Mouse (Mus musculus) adrenal gland, postnatal 36 days (tissue): ENCODE measurements around the gene Parvg. TPM values are rescaled to one million over a fixed set of nuclear protein-coding genes. Genes with fewer than 3 reads are reported as not detected.
A peak's percentile ranks its signal among the peaks of the same experiment; 100 is the strongest.
"Not testable (repeated sequence)": the region's sequence is repeated elsewhere in the genome, so short reads cannot be mapped to it uniquely, and the experiment has no call there.

Experiments
- DNase-seq, 2 experiments: peaks; one replicate each; pipeline ENCODE4 v3.0.0; 2021; ENCODE audit warnings: mixed read lengths in 1 of 2
- long read RNA-seq, 2 experiments: library from polyadenylated mRNA; stranded (forward); transcript quantifications; one replicate each; pipeline ENCODE4 v2.0.0; 2021; ENCODE audit warnings: borderline sequencing depth in 2 of 2
- total RNA-seq, 2 experiments: library from RNA; stranded (reverse); gene quantifications; 2 replicates each; pipeline ENCODE4 v1.2.3; 2021

Gene Parvg
- 1 to 10 TPM; 3.0 to 3.3 TPM for total RNA-seq
- long read RNA-seq, experiment 1, result 0 reads
- long read RNA-seq, experiment 2, result 0 reads

DNA sequence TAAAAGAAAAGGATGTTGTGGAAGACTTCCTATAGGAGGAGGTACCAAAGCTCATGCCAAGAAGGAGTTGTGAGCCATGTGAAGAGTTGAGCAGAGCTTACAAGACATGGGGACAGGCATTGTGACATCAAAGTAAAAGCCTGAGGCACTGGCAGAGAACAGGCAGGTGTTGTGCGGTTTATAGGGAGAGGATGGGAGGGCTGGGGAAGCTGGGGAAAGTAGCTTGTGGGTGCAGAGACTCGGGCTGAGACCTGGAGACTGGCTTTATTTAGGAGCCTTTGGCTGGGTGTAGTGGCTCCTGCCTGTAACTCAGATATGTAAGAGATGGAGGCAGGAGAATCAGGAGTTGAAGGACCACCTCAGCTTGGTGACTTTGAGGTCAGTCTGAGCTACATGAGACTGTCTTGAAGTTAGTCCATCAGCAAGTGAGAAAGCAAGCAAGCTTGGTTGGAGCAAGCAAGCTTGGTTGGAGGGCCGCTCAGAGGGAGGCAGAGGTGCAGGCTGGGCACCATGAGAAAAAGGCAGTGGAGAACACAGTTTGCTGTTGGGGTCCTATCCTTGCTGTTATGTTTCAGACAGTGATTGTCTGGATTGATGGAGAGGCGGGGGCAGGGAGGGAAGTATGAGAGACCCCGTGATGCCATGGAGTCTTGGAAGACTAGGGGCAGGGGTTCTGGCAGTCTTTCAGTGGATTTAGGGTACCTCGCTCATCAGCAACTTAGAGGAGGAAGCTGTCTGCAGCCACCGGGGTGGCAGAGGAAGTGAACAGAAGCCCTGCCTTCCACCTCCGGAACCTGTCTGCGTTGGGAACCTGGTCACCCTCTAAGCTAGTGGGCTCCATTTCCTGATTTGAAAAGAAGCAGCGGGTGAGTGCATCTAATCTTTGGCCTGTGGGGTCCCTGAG, at the start of gene Parvg:
TSS of gene Parvg (plus strand) at position 61 of the 904 bp plus-strand sequence.
- DNase-seq, result no peak

DNA sequence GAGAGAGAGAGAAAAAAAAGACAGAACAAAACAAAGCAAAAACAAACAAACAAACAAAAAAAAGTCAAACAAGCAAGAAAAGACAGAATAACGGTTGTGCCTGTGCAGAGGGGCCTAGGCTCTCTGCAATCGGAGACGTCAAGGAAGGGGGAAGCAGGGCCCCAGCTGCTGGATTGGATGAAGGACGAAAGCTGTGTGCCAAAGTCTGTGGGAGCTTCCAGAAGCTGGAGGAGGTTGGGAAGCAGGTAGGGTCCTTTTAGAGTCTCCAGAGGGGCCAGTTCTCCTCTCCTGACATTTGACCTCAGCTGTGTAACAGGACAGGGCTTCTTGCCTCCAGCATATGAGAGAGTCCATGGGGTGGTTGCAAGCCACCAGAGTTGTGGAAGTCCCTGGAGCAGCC, 47.8 kb upstream of the Parvg start:
- no peak for DNase-seq

DNA sequence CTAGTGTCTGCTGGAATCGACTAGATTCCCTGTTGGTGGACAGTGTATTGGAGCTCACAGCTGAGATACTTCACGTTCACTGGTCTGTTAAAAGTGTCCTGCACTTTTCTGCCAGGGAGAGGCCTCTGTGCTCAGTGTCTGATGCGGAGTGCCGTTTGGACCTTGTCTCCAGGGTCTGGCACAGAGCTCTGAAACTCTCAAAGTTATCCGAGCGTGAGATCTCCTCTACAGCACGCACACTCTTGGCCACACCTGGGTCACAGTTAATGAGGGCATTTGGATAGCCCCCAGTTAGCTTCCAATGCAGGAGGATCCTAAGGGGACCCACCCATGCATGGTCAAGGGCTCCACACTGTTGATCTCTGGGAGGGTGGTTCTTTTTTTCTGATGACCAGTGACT, 45.7 kb upstream of the Parvg start:
- no peak for DNase-seq

DNA sequence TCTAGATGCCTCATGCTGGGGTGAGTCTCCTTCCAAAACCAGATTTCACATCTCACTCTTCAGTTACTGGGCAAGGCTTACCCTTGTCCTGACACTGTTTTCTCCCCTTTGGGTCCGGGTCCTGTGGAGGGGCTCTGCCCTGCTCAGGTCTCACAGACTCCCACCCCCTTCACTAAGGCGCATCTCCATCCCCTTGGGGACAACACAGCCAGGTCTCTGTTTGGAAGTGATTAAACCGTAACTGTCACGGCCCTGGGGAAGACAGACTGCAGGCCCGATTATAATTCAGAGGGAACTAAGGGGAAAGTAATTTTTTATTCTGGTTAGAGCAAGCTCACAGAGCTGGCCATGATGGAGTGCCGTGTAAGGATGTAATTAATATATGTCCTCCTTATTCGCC, 45.2 kb upstream of the Parvg start:
- no peak for DNase-seq

DNA sequence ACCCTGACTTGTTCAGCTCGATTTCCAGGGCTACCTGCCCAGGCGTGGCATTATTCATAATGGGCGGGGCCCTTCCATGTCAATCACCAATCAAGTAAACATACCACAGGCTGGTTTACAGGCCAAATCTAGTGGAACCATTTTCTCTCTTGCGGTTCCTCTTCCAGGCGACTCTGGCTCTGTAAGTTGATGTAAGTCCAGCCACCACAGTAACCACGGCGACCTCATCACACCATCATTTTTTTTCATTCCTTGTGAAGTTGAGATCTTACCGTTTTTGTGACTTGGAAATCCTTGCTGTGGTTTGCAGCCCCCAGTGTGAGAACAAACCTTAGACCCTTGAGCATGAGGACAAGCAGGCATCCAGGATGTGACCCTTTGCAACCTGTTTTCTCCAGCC, 43.5 kb upstream of the Parvg start:
- no peak for DNase-seq

DNA sequence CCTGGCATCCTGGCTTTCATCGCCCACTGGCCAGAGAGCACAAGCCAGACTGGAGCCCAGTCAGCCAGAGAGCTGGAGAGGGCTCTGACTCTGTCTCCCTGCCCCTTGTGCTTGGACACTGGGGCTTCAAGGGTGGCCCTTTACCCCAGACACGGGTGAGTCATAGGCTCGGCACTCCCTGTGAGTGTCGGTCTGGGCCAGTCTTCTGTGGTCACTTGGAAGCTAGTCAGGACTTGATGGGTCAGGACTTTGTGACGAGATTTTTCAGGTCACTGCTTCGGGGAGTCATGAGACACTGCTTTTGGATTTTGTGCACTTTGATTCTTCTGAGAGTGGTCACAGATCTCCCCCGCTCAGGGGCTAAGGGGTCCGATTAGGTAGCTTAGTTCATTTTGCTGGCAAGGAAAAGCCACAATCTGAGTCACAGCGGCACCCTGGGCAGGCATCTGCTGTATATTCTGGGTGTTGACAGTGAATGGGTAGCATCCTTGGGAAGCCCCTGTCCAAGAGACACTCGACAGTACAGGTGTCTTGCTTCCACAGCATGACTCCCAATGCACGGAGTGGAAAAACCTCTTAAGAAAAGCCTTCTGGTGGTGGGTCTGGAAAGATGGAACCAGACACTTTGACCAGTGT, 43.0 kb upstream of the Parvg start:
- DNase-seq, result peak; percentile 73 to 75

DNA sequence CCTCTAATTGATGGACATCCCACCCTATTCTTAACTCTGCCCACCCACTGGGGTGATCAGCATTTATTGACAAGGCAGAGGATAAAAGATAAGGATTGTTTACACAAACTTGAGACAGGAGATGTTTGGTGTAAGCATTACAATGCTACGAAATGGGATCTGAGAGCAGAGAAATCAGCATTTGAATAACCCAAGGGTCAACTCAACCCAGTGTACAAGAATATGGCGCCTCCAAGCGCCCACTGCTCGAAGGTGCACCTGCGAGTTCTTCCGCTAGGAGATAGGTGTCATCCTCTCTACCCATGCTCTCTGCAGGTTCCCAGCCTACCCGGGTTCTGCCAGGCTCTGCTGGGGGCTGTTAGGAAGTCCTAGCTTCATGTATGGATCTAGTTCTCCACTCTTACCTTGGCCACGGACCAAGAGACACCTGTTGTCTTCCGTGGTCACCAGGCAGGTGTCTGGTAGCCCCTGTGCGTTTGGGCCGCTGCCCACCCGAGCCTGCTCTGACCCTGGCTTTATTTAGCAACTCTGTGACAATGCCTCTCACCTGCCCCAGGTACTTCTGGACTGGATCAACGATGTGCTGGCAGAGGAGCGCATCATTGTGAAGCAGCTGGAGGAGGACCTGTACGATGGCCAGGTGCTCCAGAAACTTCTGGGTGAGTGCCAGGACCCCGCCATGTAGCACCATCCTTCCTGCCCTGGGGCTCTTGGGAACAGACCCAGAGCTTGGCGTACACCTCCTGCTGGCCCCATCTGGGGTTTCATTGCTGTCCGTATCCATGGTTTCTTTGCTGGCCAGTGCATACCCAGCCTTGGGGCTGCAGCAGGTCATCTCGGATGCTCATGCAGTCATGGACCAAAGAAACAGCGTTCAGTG, 41.4 kb upstream of the Parvg start:
- no peak for DNase-seq

DNA sequence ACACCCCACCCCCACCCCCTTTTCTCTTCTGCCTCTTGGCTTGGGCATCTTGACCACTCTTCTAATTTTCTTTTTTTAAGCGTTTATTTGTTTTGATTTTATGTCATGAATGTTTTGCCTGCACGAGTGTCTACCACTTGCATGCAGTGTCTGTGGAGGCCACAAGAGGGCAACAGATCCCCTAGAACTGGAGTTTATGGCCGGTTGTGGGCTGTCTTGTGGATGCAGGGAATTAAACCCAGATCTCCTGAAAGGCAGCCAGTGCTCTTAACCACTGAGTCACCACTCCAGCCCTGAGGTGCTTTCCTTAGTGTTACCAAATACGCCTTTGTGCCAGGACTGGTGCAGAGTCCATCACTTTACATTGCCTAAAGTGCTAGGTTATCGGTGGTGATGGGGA, 39.8 kb upstream of the Parvg start:
- DNase-seq, result peak; percentile 54

DNA sequence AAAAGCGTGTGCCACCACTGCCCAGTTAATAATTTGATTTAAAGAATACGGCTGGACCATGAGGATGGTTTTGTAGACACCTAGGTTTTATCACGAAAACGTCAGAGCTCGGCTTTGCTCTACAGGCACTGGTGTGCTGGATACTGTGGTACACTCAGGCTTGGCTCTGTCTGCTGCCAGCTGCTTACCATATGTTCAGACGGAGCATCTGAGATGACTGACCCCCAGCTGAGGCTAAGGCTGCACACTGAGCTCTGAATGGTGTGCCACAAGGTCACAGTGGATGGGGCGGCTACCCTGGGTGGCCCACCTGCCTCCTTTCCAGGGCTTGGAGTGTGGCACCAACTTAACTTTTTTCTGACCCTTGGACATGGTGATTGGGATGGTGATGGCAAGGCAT, 38.4 kb upstream of the Parvg start:
- DNase-seq, result no peak

DNA sequence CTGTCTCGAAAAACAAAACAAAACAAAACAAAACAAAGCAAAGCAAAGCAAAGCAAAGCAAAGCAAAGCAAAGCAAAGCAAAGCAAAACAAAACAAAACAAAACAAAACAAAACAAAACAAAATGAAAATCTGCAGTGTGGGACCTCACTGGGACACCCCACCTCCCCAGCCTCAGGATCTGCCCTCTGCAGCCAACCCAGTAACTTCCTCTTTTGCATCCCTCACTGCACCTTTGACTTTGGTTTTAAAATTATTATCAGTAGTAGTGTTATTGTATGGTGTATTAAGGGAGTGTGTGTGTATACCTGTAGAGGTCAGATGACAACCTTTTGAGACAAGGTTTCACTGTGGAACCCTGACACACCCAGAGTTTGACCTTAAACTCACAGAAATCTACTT, 34.9 kb upstream of the Parvg start:
- DNase-seq, result not testable (repeated sequence)

DNA sequence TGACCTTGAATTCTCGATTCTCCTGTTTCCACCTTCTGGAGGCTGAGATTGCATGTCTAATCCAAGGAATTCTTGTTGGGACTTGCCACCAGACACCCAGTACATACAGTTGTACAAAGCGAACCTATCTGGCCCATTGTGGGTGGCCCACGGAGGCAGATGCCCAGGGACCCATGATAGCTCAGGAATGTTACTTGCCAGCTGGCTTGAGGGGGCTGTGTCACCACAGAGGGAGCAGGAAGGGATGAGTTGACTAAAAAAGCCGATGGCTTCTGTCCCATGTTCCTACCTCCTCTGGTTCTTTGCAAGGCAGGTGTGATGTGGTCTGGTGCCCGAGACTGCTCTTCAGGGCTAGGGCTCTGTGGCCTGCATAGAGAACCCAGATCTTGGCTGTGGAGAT, 32.7 kb upstream of the Parvg start:
- DNase-seq, result no peak

DNA sequence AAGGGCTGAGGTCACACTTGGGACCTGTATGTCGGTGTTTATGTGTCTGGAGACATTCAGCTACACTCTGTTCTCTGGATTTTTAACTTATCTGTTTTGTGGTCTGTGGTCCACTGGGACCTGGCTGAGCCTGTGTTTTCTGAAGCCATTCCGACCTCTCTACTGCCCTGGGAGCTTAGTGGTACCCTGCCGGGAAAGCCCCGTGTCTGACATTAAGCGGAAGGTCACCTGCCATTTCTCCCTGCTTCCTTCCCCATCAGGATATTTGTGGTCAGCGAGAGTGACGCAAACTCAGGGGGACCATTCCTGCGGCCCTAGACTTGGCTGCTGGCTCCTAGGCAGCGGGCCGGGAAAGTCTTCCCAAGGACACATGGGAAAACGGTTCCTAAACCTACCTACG, 30.2 kb upstream of the Parvg start:
- no peak for DNase-seq

DNA sequence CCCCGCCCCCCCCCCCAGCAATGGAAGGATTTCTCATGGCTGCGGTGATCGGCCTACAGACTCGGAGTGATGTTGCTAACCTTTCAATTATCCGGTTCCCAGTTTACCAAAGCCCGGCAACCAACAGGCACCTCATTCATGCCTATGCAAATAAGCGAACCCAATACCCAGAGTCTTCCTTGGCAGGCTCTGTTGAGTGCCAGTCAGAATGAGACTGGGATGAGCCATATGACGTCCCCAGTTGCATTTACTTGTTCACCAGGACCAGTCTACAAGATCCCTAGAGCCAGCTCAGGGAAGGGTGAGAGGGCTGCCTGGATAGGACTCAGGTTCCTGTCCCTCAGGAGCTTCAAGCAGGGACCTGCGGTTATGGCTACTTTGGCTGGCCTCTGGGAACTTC, 29.4 kb upstream of the Parvg start:
- no peak for DNase-seq

DNA sequence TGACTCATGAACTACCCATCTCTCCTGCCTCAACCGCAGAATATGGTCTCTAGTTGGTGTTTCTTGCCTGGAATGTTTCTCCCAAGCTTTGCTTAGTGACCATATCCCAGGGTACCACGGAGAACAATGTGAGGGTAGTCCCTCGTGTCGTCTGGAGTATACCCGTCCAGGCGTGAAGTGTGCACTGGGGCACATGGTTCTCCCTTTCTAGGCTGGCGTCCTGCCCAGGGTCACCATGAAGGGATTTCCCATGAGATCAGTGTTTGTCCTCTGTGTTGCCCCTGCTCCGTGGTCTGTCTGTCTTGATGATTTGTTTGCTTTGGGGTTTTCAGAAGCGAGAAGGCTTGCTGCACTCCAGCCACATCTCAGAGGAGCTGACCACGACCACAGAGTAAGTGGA, 28.6 kb upstream of the Parvg start:
- DNase-seq, result peak; percentile 27 to 35

DNA sequence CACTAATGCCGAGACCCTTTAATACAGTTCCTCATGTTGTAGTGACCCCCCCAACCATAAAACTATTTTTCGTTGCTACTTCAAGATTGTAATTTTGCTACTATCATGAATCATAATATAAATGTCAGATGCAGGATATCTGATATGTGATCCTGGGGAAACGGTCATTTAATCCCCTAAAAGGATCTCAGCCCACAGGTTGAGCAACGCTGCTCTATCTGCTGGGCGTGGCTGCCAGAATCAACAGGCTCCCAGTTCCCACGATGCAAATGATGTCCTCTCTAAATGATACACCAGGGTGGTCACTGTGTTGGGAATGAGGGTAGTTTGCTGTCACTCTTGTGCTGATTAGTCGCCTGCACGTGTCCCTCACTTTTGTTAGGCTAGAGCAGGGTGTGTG, 26.4 kb upstream of the Parvg start:
- DNase-seq, result no peak

DNA sequence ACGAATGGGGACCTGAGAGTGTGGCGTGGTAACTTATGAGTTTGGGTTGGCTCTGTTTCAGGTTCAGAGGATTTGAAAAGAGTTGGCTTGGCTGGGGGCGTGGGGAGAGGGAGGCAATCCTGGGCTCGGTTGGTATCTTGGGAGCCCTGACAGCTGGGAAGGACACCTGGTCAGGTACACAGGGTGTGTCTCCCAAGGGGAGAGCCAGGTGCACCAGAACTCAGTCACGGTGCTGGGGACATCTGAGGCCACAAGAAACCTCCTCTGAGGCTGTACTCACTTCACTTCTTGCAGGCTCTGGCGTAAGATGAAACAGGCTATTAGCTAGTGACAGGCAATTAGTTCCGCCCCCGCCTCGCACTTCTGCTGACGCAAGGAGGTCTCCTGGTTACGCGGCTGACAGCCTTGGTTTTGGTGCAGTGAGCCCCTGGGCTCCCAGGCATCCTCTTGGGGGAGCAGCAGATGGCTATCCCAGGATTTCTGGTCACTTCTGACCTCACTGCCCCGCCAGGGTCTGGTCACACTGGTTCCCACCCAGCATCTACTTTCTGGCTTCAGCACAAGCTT, 24.9 kb upstream of the Parvg start:
- peak in 1 of 2 experiments; percentile 25 for DNase-seq

DNA sequence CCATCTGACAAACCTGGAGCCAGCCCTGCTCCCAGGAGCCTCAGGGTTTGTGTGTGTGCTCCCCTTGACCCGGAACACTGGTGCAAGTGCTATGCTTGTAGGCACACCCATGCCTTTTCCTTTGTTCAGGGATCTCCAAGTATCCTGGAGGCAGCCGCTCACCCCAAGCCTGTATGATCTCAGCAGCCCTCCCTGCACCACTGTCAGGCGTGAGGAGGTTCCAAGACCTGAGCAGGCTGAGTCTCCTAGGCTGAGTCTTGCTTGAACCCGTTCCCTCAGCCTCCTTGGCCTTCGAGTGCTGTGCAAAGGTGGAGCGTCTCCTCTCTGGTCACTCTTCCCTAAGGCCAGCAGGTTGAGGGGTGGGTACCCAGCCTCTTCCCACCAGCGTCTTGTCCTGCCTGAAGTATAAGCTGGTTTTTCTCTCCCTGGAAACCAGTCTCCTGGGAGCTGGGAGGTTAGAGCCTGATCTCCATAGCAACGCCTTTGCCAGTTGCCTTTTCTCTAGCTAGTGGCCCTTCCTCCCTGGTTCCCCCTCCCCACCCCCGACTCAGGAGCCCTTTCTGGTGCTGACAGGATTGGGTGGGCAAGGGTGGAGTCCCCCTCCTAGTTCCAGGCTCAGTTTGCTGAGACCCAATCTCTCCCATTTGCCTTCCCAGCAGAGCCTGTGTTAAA, 24.0 kb upstream of the Parvg start:
- no peak for DNase-seq

DNA sequence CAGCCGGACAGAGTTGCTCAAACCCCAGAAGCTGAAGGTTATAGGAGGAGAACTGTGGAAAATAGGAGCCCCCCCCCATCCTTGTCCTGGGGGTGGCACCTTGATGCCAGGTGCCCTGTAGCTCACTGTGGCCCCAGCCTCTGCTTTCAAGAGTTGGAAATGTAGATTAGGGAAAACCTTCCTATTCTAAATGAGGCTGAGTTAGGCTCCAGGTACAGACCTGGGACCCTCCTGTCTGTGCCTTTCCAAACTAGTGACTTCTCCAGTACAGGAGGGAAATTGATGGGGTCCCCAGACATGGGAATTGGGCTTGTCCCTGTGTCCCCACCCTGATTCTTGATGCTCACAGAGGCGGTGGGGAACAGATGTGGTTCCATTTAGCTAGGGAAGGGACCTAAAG, 23.2 kb upstream of the Parvg start:
- DNase-seq, result no peak

DNA sequence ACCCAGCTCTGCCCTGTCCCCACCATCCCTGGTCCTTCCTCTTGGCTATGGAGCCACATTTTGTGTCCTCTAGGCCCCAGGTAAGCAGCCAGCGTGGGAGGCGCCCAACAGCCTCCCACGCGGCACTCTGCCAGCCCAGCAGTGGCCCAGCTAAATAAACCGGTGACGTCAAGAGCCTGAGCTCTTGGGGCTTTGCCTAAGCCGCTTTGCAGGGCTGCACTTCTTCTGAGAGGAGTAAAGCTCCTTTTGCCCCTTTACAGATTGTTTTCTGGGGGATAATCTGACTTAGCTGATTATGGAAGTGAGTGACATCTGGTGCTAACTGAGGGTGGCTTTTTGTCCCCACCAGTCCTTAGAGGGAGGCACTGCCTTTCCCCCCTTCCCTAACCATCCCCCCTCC, 22.8 kb upstream of the Parvg start:
- DNase-seq, result peak; percentile 41 to 64

DNA sequence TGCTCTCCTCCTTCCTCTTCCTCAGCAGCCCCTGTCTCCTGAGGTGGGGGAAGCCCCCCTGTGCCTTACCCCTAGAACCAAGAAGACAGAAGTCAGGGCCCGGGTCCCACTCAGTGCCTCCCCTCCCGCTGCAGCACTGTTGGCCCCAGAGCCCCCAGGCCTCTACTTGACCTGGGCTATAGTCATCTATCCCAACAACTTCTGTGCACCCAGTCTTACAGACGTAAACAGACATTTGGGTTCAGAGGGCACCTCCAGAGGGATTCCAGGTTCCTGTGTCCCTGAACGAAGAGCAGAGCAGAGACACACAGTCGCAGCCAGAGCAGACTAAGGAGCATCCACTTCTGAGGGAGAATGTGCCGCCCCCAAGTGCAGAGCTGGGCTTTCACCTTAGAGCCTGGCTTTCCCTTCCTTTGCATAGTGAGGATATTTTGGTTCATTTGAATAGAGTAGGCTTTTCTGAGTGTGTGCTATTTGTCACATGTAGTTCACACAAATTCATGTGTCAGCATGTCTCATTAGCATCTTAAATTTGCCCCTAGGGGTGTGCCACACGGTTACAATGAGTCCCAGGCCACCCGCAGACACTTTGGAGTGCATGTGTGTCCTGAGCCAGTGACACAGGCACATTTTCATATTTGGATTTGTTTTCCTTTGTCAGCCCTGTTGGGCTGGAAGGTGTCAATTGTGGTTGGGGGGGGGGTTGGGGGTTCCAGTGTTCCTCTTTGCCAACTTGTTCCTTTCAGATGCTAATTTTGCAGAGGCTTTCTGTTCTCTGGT, 22.0 kb upstream of the Parvg start:
- DNase-seq, result no peak

DNA sequence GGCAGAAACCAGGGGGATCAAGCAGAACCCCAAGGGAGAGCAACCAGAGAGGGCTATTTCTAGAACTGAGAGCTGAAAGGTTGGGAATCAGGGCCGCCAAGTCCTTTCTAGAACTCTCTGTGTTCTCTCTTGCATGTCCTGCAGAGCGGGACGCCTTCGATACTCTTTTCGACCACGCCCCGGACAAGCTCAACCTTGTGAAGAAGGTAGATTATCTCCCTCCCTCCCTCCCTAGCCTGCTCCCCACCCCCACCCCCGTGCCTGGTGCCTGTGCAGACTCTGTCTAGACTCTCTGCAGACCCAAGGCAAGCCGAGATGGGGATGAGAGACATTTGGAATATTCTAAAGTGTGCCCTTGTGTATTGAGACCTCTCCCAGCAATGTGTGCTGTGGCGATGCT, 20.6 kb upstream of the Parvg start:
- no peak for DNase-seq
